Mouse (Mus musculus): ENCODE measurements around the gene Ssbp4.

GRCm38 (mm10) chr8:70656193-70656790 lies 47.6 kb upstream of the Ssbp4 start:
- TF ChIP-seq CTCF (conservative IDR thresholded peaks at IDR 0.05; ENCODE audit: insufficient read depth, insufficient read length, low read depth, low read length) = no peak
- no peak for TF ChIP-seq POLR2A (IDR thresholded peaks at IDR 0.05; ENCODE audit: low read depth, low read length)
